Mouse (Mus musculus): ENCODE data around the gene Hmgcs2. TPM values are rescaled to one million over a fixed set of nuclear protein-coding genes. Genes with fewer than 3 reads are reported as not detected.
A peak's percentile ranks its signal among the peaks of the same experiment; 100 is the strongest.

The Hmgcs2 gene
- total and polyA plus RNA-seq, 3 experiments, result 0.12 to 0.81 TPM; not detected in 1

DNA sequence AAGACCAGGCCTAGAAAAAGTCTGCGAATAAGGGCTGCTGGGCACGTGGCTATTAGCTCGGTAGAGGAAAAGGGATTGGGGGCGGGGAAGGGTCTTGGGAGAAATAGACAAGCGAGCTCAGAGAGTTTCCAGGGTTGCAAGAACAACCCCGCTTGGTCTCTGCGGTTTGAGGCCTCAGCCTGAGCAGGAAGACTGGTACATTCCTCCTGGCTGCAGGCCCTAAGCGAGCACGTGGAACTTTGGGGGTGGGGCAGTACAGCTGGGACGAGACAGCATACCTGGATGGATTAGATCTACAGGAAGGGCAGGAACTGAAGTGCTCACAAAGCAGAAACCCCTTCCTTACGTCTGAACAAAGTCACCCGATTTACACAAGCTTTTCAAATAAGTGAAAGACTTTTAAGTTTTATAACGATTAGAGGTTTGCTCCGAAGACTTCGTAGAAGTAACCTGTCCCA, 58.4 kb downstream of the Hmgcs2 start (continued):
- TF ChIP-seq HCFC1 (IDR thresholded peaks at IDR 0.05; ENCODE audit: low read depth, low read length) (peak; percentile 62; the same call in 1 of the 2 replicates), GATA1 (IDR thresholded peaks at IDR 0.05; ENCODE audit: low read depth, low read length) (0 out of 2 replicates have a peak, but pooled peaks have one; percentile 6), NELFE (IDR thresholded peaks at IDR 0.05; ENCODE audit: low read depth, low read length) (peak; percentile 23), CTCF (IDR thresholded peaks at IDR 0.05 in 2 of 3, conservative IDR thresholded peaks at IDR 0.05 in 1 of 3; ENCODE audit: control insufficient read depth in 1 of 3, insufficient read depth in 1 of 3, low read depth in 2 of 3, low read length in 3 of 3, poor library complexity in 1 of 3, severe bottlenecking in 1 of 3) (no peak), CHD1 (IDR thresholded peaks at IDR 0.05; ENCODE audit: low read depth, low read length) (no peak), SIN3A (IDR thresholded peaks at IDR 0.05; ENCODE audit: low read length) (peak; percentile 97)

DNA sequence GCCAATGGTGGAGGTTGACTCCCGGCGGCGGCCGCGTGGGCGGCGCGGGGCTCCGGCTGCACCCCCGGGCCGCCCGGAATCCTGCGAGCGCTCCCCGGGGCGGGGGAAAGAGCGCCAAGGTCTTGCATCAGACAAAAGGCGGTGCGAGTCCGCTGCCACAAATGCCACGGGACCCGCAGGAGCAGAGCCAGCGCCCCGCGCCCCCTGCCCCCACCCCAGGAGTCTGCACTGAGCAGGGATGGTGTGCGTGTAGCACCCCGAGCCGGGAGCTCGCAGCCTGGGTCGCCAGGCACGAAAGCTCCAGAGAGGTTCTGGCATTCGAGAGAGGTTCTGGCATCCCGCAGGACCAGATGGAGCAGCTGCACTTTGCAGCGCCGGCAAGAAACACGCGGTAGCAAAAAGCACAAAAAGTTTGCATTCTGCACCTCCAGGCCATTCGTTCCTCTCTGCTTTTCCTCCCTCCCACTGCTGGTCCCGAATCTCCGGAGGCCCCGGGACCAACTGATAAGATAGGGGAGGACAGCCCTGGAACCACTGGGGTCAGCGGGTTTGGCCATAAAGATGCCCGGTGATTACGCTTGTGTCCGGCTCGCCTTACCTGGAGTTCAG, 59.0 kb downstream of the Hmgcs2 start:
- DNase-seq (ENCODE audit: low read depth, low spot score), result peak; percentile 62
- H3K79me2 ChIP-seq (ENCODE audit: control insufficient read depth, insufficient read depth, low read length, poor library complexity), result peaks cover 40% of the 10 kb centered on the region
- peak overlapping the region; percentile 73 for H3K27ac ChIP-seq (ENCODE audit: control insufficient read depth, low read depth, low read length)
- H3K27me3 ChIP-seq (ENCODE audit: control insufficient read depth in 1 of 2, insufficient read depth in 2 of 2, low read length in 2 of 2), result no peaks in the 10 kb centered on the region
- peaks cover 14 to 54% of the 10 kb centered on the region in 2 experiments for H3K4me1 ChIP-seq (ENCODE audit: control insufficient read depth in 1 of 2, insufficient read depth in 2 of 2, low read length in 2 of 2)
- H3K9me3 ChIP-seq (replicated peaks; ENCODE audit: insufficient read depth, low read length), result no peaks in the 10 kb centered on the region
- H3K4me3 ChIP-seq (ENCODE audit: control insufficient read depth in 1 of 2, insufficient read depth in 1 of 2, low read depth in 2 of 2, low read length in 2 of 2), result peak overlapping the region; percentile 96 to 97
- peaks cover 0 to 42% of the 10 kb centered on the region in 2 experiments; a peak in 2 of 4 replicates for H3K36me3 ChIP-seq (ENCODE audit: control insufficient read depth in 1 of 2, insufficient read depth in 2 of 2, low read length in 2 of 2)
- H3K9ac ChIP-seq (ENCODE audit: control insufficient read depth, low read depth, low read length, poor library complexity, severe bottlenecking), result peak overlapping the region; percentile 80
- TF ChIP-seq ZNF384 (IDR thresholded peaks at IDR 0.05; ENCODE audit: low read depth, low read length), result no peak
- TF ChIP-seq MAX (IDR thresholded peaks at IDR 0.05; ENCODE audit: low read length), result no peak
- peak; percentile 22; the same call in 1 of the 2 replicates for TF ChIP-seq GATA1 (IDR thresholded peaks at IDR 0.05; ENCODE audit: low read depth, low read length)
- no peak for TF ChIP-seq CTCF (IDR thresholded peaks at IDR 0.05 in 2 of 3, conservative IDR thresholded peaks at IDR 0.05 in 1 of 3; ENCODE audit: control insufficient read depth in 1 of 3, insufficient read depth in 1 of 3, low read depth in 2 of 3, low read length in 3 of 3, poor library complexity in 1 of 3, severe bottlenecking in 1 of 3)
- TF ChIP-seq NRF1 (IDR thresholded peaks at IDR 0.05; ENCODE audit: insufficient read depth, low read depth, low read length, poor library complexity, severe bottlenecking), result no peak
- TF ChIP-seq USF2 (IDR thresholded peaks at IDR 0.05; ENCODE audit: borderline replicate concordance in 1 of 2, insufficient read depth in 1 of 2, low read depth in 1 of 2, low read length in 2 of 2), result no peak
- no peak for TF ChIP-seq HCFC1 (IDR thresholded peaks at IDR 0.05; ENCODE audit: low read depth, low read length)
- peak in 1 of 2 experiments; percentile 51; a peak in 1 of 4 replicates for TF ChIP-seq POLR2A (IDR thresholded peaks at IDR 0.05; ENCODE audit: control insufficient read depth in 1 of 2, insufficient read depth in 1 of 2, low read depth in 1 of 2, low read length in 2 of 2, poor library complexity in 1 of 2)
- no peak for TF ChIP-seq TAL1 (IDR thresholded peaks at IDR 0.05; ENCODE audit: low read length)
- no peak for TF ChIP-seq RCOR1 (IDR thresholded peaks at IDR 0.05; ENCODE audit: low read depth, low read length)
- no peak for TF ChIP-seq POLR2AphosphoS2 (IDR thresholded peaks at IDR 0.05; ENCODE audit: low read length)
- TF ChIP-seq ETS1 (IDR thresholded peaks at IDR 0.05; ENCODE audit: low read depth, low read length), result no peak
- TF ChIP-seq E2F4 (IDR thresholded peaks at IDR 0.05; ENCODE audit: borderline replicate concordance, low read depth, low read length), result 0 out of 2 replicates have a peak, but pooled peaks have one; percentile 12
- no peak for TF ChIP-seq UBTF (IDR thresholded peaks at IDR 0.05; ENCODE audit: borderline replicate concordance, insufficient read depth, low read depth, low read length)
- TF ChIP-seq ZKSCAN1 (IDR thresholded peaks at IDR 0.05; ENCODE audit: low read depth, low read length), result no peak
- TF ChIP-seq KAT2A (conservative IDR thresholded peaks at IDR 0.05; ENCODE audit: low read depth, low read length), result no peak
- TF ChIP-seq ZMIZ1 (IDR thresholded peaks at IDR 0.05; ENCODE audit: low read depth, low read length), result no peak; the same call in 1 of the 2 replicates
- 0 out of 4 replicates have a peak, but pooled peaks of 1 of the 2 experiments have one; percentile 20 for TF ChIP-seq EP300 (IDR thresholded peaks at IDR 0.05; ENCODE audit: low read depth in 1 of 2, low read length in 2 of 2)
- no peak for TF ChIP-seq CHD2 (IDR thresholded peaks at IDR 0.05; ENCODE audit: low read length)
- peak; percentile 57; the same call in 1 of the 2 replicates for TF ChIP-seq NELFE (IDR thresholded peaks at IDR 0.05; ENCODE audit: low read depth, low read length)

Measured in MEL (cell line).